Mouse (Mus musculus) CH12F3 (cell line): ENCODE results near the gene Sipa1l1.

ENCODE experiments used
- in situ Hi-C: fragments of 300-500 bp; cut with MboI; formaldehyde crosslinking; loops from 2 replicates; pipeline ENCODE4 v1.14.3; 2020; ENCODE audit warnings: low sequenced_read_pairs

Gene Sipa1l1

GRCm38 (mm10) chr12:82367986-82368385 lies 198.9 kb downstream of the Sipa1l1 start:
- in situ Hi-C loops = no loop called here

GRCm38 (mm10) chr12:82369402-82370160 lies 200.5 kb downstream of the Sipa1l1 start:
- in situ Hi-C loops = no loop called here

GRCm38 (mm10) chr12:82371266-82371665 lies 202.1 kb downstream of the Sipa1l1 start:
- in situ Hi-C loops = no loop called here

- in situ Hi-C loops = no loop called here
Measured at GRCm38 (mm10) chr12:82374020-82374419, 204.9 kb downstream of the Sipa1l1 start.

DNA sequence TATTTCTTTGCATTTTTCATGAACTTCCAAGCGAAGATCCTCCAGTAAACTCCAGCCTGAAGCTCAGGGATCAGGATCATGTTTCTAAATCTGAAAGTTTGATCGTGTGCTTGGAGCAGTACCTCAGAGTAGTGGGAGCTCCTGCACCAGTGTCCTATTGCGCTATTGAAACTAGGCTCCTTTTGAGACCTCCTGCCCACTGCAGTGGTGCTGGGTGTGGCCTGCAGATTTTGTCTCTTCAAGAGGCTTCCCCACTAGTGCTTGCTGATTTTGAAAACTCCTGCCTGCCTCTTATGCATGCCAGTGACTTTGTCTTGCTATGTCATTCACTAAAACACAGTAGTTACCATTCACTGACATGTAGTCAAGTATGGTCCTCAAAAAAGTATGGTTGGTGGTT lies 213.8 kb downstream of the Sipa1l1 start:
- in situ Hi-C loops = no loop called here

DNA sequence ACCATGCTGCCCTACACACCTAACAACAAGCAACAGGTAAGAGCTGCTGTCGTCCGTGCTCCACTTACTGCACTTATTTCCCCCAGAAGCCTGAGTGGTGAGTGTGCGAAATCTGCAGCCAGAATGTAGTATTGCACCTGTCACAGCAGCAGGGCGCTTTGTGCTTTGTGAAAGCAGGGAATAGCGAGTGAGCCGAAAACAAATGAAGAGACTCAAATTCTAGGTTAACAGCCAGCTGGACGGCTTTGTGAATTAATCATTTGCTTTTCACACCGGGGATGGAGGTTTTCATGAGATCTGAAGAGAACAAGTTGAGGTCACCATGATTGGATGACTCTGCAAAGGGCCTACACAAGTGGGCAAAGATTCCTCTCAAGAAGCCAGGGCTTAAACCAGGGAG lies 215.6 kb downstream of the Sipa1l1 start:
- in situ Hi-C loops = no loop called here

- in situ Hi-C loops = no loop called here
Measured at GRCm38 (mm10) chr12:82387042-82387441, 217.9 kb downstream of the Sipa1l1 start.

DNA sequence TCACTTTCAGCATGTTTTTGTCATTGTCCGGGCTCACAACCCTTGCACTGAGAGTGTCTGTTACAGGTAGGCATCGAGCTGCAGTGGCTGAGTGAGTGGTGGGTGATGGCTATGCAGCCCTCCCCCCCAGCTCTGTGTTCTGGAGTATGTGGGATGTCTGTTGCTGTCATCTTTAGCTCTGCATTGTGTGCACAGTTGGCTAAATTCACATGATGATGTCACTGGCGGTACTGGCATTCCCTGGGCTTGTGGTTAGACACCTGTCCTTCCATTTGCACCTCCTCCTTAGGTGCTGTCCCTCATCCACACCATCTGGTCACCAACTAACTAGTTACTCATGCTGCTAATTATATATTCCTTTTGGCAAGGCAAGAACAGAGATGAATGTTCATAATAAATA lies 218.5 kb downstream of the Sipa1l1 start:
- in situ Hi-C loops = no loop called here

GRCm38 (mm10) chr12:82388144-82388543 lies 219.0 kb downstream of the Sipa1l1 start:
- in situ Hi-C loops = no loop called here

- in situ Hi-C loops = no loop called here
Measured at GRCm38 (mm10) chr12:82394118-82394861, 225.2 kb downstream of the Sipa1l1 start.

DNA sequence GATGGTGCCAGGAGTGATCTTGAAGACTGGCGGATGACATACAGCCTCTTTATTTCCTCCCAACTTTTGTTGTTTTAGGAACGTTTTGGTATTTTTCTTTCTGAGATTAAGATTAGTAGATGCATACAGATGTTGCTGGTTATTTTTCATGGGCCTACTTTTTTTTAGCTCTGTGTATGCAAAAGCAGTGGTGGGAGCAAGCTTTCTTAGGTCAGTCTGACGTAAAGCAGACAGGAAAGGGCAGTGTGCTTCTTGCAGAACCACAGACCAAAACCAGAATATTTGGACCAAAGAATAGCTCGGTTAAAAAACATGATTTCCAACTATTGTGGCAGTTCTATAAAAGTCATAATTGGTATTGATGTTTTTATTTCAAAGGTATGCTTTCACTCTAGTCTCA lies 226.1 kb downstream of the Sipa1l1 start:
- in situ Hi-C loops = no loop called here

- in situ Hi-C loops = no loop called here
Measured at GRCm38 (mm10) chr12:82397193-82397592, 228.1 kb downstream of the Sipa1l1 start.

GRCm38 (mm10) chr12:82397751-82398150 lies 228.6 kb downstream of the Sipa1l1 start:
- in situ Hi-C loops = no loop called here

GRCm38 (mm10) chr12:82398926-82399325 lies 229.8 kb downstream of the Sipa1l1 start:
- in situ Hi-C loops = no loop called here

- in situ Hi-C loops = no loop called here
Measured at GRCm38 (mm10) chr12:82399971-82400720, 231.0 kb downstream of the Sipa1l1 start.

DNA sequence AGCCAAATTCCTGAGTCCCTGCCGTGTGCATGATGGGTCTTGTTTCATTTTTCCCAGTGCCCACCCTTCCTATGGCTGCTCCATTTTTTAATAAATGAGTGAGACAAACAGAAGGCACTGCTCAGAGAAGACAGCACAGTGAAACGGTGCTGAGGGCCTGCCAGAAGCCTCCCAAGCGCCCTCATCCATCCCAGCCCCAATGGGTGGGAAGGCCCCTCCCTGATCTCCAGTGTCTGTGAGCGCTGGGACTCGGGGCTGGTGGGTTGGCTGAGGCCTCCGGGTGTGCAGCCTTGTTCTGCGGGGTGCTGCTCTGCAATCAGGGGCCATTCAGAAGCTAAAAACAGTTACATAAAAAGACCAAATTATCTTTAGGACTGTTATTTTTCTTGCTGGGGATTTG lies 231.7 kb downstream of the Sipa1l1 start:
- in situ Hi-C loops = no loop called here

DNA sequence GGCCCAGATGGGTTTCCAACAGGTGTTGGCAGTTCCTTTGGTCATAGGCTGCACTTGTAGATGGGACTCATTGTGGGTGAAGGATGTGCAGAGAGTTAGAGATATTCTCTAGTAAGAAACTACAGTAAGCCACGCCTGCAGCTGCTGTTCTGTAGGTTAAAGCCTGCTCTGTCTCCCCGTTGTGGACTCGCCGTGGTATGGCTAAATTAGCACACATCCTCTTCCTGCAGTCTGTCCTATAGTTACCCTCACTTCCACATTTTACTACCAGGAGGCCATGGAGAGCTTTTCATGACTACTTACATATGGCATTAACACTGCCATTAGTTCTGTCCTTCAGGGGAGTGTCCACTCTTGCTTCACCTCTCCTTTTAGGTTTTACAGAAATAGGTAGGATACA lies 232.3 kb downstream of the Sipa1l1 start:
- in situ Hi-C loops = no loop called here

GRCm38 (mm10) chr12:82402635-82403034 lies 233.5 kb downstream of the Sipa1l1 start:
- in situ Hi-C loops = no loop called here

GRCm38 (mm10) chr12:82407531-82408255 lies 238.6 kb downstream of the Sipa1l1 start:
- in situ Hi-C loops = no loop called here

GRCm38 (mm10) chr12:82408486-82408885 lies 239.4 kb downstream of the Sipa1l1 start:
- in situ Hi-C loops = no loop called here
